Mouse (Mus musculus) lung, postnatal 36 days (tissue): ENCODE results near the gene Runx1.

Experiments
- DNase-seq: peaks from one replicate; pipeline ENCODE4 v3.0.0; 2022; ENCODE audit warnings: mixed read lengths

Gene Runx1

GRCm38 (mm10) chr16:92744172-92744777, 81.7 kb downstream of the Runx1 start:
- DNase-seq = peak; percentile 22

GRCm38 (mm10) chr16:92743755-92744154, 82.2 kb downstream of the Runx1 start:
- no peak for DNase-seq

- DNase-seq = no peak
Measured at GRCm38 (mm10) chr16:92741342-92741741, 84.6 kb downstream of the Runx1 start.

- no peak for DNase-seq
Measured at GRCm38 (mm10) chr16:92740541-92740940, 85.4 kb downstream of the Runx1 start.

GRCm38 (mm10) chr16:92739997-92740396, 86.0 kb downstream of the Runx1 start:
- DNase-seq = no peak

GRCm38 (mm10) chr16:92739071-92739793, 86.7 kb downstream of the Runx1 start:
- no peak for DNase-seq

GRCm38 (mm10) chr16:92738476-92739010, 87.4 kb downstream of the Runx1 start:
- no peak for DNase-seq

GRCm38 (mm10) chr16:92726870-92727269, 99.1 kb downstream of the Runx1 start:
- no peak for DNase-seq

GRCm38 (mm10) chr16:92724526-92724925, 101.4 kb downstream of the Runx1 start:
- DNase-seq = no peak

GRCm38 (mm10) chr16:92720678-92721077, 105.3 kb downstream of the Runx1 start:
- DNase-seq = no peak

- DNase-seq = no peak
Measured at GRCm38 (mm10) chr16:92719725-92720124, 106.2 kb downstream of the Runx1 start.

- DNase-seq = peak; percentile 76
Measured at GRCm38 (mm10) chr16:92715599-92716483, 110.1 kb downstream of the Runx1 start.

- no peak for DNase-seq
Measured at GRCm38 (mm10) chr16:92710161-92710560, 115.8 kb downstream of the Runx1 start.

GRCm38 (mm10) chr16:92708718-92709117, 117.2 kb downstream of the Runx1 start:
- no peak for DNase-seq

- DNase-seq = no peak
Measured at GRCm38 (mm10) chr16:92707712-92708111, 118.2 kb downstream of the Runx1 start.

- no peak for DNase-seq
Measured at GRCm38 (mm10) chr16:92707146-92707545, 118.8 kb downstream of the Runx1 start.

- no peak for DNase-seq
Measured at GRCm38 (mm10) chr16:92705564-92706458, 120.1 kb downstream of the Runx1 start.

- no peak for DNase-seq
Measured at GRCm38 (mm10) chr16:92703850-92704249, 122.1 kb downstream of the Runx1 start.

- no peak for DNase-seq
Measured at GRCm38 (mm10) chr16:92699531-92700397, 126.2 kb downstream of the Runx1 start.

- peak; percentile 93 for DNase-seq
Measured at GRCm38 (mm10) chr16:92698612-92698998, 127.3 kb downstream of the Runx1 start.
